In genomic region chr8:77510426-77510825, GRCm38 (mm10) we compare ENCODE assay signal across 26 mouse cellular contexts. TPM values are rescaled to one million over a fixed set of nuclear protein-coding genes. Genes with fewer than 3 reads are reported as not detected.
DNase-seq lines count a peak whose midpoint lies in the region; ATAC-seq and TF ChIP-seq lines count a peak whose summit lies in the region.
"Had no signal": no experiment of that assay in that cellular context is flagged by ENCODE, and none has a peak within 500 bp of the region (broad histone marks: within the 10 kb centered on the region; RNA-seq: fewer than 3 reads in every experiment).

No protein-coding gene starts in this region.

- ATAC-seq in heart, postnatal 0 days (ENCODE audit: insufficient read depth, low read depth) = no peak
- ATAC-seq in megakaryocyte, adult 5-6 weeks (ENCODE audit: poor library complexity, severe bottlenecking) = no peak
- peak; percentile 29 for ATAC-seq in Patski
- ATAC-seq: forebrain, postnatal 0 days; inflammation-experienced regulatory T-cells, adult 6 months; midbrain, embryonic 15.5 days had no signal

- H3K27me3 ChIP-seq in heart, postnatal 0 days (ENCODE audit: control insufficient read depth, insufficient read depth, low read length) = no peaks in the 10 kb centered on the region
- no peaks in the 10 kb centered on the region for H3K27me3 ChIP-seq in megakaryocyte, embryonic 14.5 days (replicated peaks)
- H3K27me3 ChIP-seq in Patski = no peaks in the 10 kb centered on the region
- H3K27me3 ChIP-seq: embryonic facial prominence, embryonic 15.5 days; heart, embryonic 12.5 days; liver, embryonic 15.5 days; lung, embryonic 15.5 days; midbrain, embryonic 15.5 days; stomach, embryonic 15.5 days had no signal

- H3K36me3 ChIP-seq in heart, postnatal 0 days (replicated peaks; ENCODE audit: control insufficient read depth, insufficient read depth, low read length) = no peaks in the 10 kb centered on the region
- peaks cover 57% of the 10 kb centered on the region for H3K36me3 ChIP-seq in megakaryocyte, embryonic 14.5 days (replicated peaks; ENCODE audit: low read length)
- H3K36me3 ChIP-seq: embryonic facial prominence, embryonic 15.5 days; forebrain, embryonic 12.5 days; heart, embryonic 12.5 days; liver, embryonic 15.5 days; lung, embryonic 15.5 days; midbrain, embryonic 15.5 days; stomach, embryonic 15.5 days had no signal

- peaks cover 24% of the 10 kb centered on the region for H3K4me1 ChIP-seq in heart, postnatal 0 days (ENCODE audit: control insufficient read depth, insufficient read depth)
- peaks cover 92% of the 10 kb centered on the region for H3K4me1 ChIP-seq in megakaryocyte, embryonic 14.5 days
- H3K4me1 ChIP-seq: midbrain, embryonic 15.5 days had no signal

- TF ChIP-seq CTCF in heart, postnatal 0 days (IDR thresholded peaks at IDR 0.05; ENCODE audit: low read depth) = no peak
- no peak for TF ChIP-seq CTCF in Patski (IDR thresholded peaks at IDR 0.05)

- in situ Hi-C loops in Patski (cut with MboI; ENCODE audit: low pct_unique_long_range_greater_than_20kb) = loop anchor here (10.0 kb wide), 1 partner anchor 86 kb away; no protein-coding TSS in a partner anchor

- 0 out of 2 replicates have a peak overlapping the region, but pooled peaks have one; percentile 6 for H3K9ac ChIP-seq in heart, postnatal 0 days (replicated peaks; ENCODE audit: low read depth, low read length)
- H3K9ac ChIP-seq: embryonic facial prominence, embryonic 15.5 days; forebrain, embryonic 12.5 days; forebrain, postnatal 0 days; heart, embryonic 12.5 days; hindbrain, embryonic 14.5 days; liver, embryonic 15.5 days; lung, embryonic 15.5 days; midbrain, embryonic 15.5 days; stomach, embryonic 15.5 days had no signal

- 80% methylated on average over 3 of the region's 3 CpGs for WGBS in heart, postnatal 0 days

- H3K27ac ChIP-seq in heart, postnatal 0 days (ENCODE audit: low read depth) = no peak overlapping the region
- H3K27ac ChIP-seq: embryonic facial prominence, embryonic 15.5 days; forebrain, embryonic 12.5 days; hindbrain, embryonic 14.5 days; kidney, postnatal 0 days; liver, embryonic 15.5 days; lung, embryonic 15.5 days; midbrain, embryonic 15.5 days; stomach, embryonic 15.5 days had no signal

- no peak for DNase-seq in heart, postnatal 0 days (ENCODE audit: low spot score)
- no peak for DNase-seq in heart, postnatal 36 days
- no peak for DNase-seq in Patski (ENCODE audit: low read depth, low spot score)
- DNase-seq in lung, adult 18-20 months = no peak
- DNase-seq: adrenal gland, postnatal 25 days; cerebellum, adult 11-12 months; cerebellum, adult 9-11 months; forebrain, postnatal 0 days; gastrocnemius, postnatal 14 days; heart, postnatal 4 days; kidney, adult 2 months; layer of hippocampus, postnatal 36 days; left cerebral cortex, postnatal 4 days; right cerebral cortex, postnatal 25 days had no signal

- no peak overlapping the region for H3K4me3 ChIP-seq in heart, postnatal 0 days (ENCODE audit: low read depth, low read length)
- H3K4me3 ChIP-seq in megakaryocyte, embryonic 14.5 days (replicated peaks) = peak overlapping the region; percentile 54
- H3K4me3 ChIP-seq: embryonic facial prominence, embryonic 15.5 days; forebrain, embryonic 12.5 days; heart, embryonic 12.5 days; liver, embryonic 15.5 days; lung, embryonic 15.5 days; midbrain, embryonic 15.5 days; stomach, embryonic 15.5 days had no signal

- H3K4me2 ChIP-seq in heart, postnatal 0 days (ENCODE audit: low read depth, low read length) = no peak overlapping the region
- H3K4me2 ChIP-seq: embryonic facial prominence, embryonic 15.5 days; forebrain, embryonic 12.5 days; heart, embryonic 12.5 days; hindbrain, embryonic 14.5 days; liver, embryonic 15.5 days; lung, embryonic 15.5 days; midbrain, embryonic 15.5 days; stomach, embryonic 15.5 days had no signal

- TF ChIP-seq EP300 in heart, postnatal 0 days (IDR thresholded peaks at IDR 0.05; ENCODE audit: low read depth) = no peak

- H3K9me3 ChIP-seq in heart, postnatal 0 days (replicated peaks; ENCODE audit: control insufficient read depth, low read length) = no peaks in the 10 kb centered on the region
- no peaks in the 10 kb centered on the region for H3K9me3 ChIP-seq in megakaryocyte, embryonic 14.5 days
- H3K9me3 ChIP-seq: embryonic facial prominence, embryonic 15.5 days; forebrain, embryonic 12.5 days; heart, embryonic 12.5 days; liver, embryonic 15.5 days; lung, embryonic 15.5 days; midbrain, embryonic 15.5 days; stomach, embryonic 15.5 days had no signal

- CTCF ChIA-PET in Patski (lab: Charles Lee) = interaction anchor here (0.7 kb wide), 1 partner anchor 33 kb away, joined by 3 read pairs; no protein-coding TSS in a partner anchor

- intact Hi-C loops in heart, postnatal 36 days (cut with DNase I) = loop anchor here (2.0 kb wide), 1 partner anchor 14 kb away; no protein-coding TSS in a partner anchor

- POLR2A ChIA-PET in Patski (lab: Charles Lee) = no interaction called here

RNA-seq across cellular contexts. Expression of gene Arhgap10, which starts 7.3 kb away (rescaled TPM):
- 33.3 and 37.8 TPM in 2 replicates for total RNA-seq in heart, postnatal 0 days (2014; rRNA removed; ENCODE audit: low replicate concordance)
- polyA plus RNA-seq in heart, postnatal 0 days (2015; fragmentation: Nextera tagmentation; extraction: Ambion mirVana) = 23.6 and 25.5 TPM in 2 replicates
- total RNA-seq in heart, postnatal 36 days (2021) = 10 to 100 TPM; 56.4 to 61.9 TPM
- polyA plus RNA-seq in megakaryocyte, embryonic 14.5 days (2012; ENCODE audit: insufficient read depth, low replicate concordance) = 88.6 and 107 TPM in 2 replicates
- 3.9 and 5.2 TPM in 2 replicates for total RNA-seq in megakaryocyte, adult 5-6 weeks (2015)
- total RNA-seq in megakaryocyte, adult 5-6 weeks (2017) = 7.7 and 11.7 TPM in 2 replicates
- polyA plus RNA-seq in Patski (2021) = 45.5 TPM

RNA-seq across cellular contexts. Expression of gene Prmt9, which starts 38.8 kb away (rescaled TPM):
- 13.8 and 15.1 TPM in 2 replicates for total RNA-seq in heart, postnatal 0 days (2014; rRNA removed; ENCODE audit: low replicate concordance)
- 13.3 and 14.9 TPM in 2 replicates for polyA plus RNA-seq in heart, postnatal 0 days (2015; fragmentation: Nextera tagmentation; extraction: Ambion mirVana)
- 10 to 100 TPM; 11.7 TPM for total RNA-seq in heart, postnatal 36 days (2021)
- polyA plus RNA-seq in megakaryocyte, embryonic 14.5 days (2012; ENCODE audit: insufficient read depth, low replicate concordance) = 1.0 and 1.4 TPM in 2 replicates
- total RNA-seq in megakaryocyte, adult 5-6 weeks (2015) = 12.1 and 14.6 TPM in 2 replicates
- 18.6 and 20.2 TPM in 2 replicates for total RNA-seq in megakaryocyte, adult 5-6 weeks (2017)
- 20.4 TPM for polyA plus RNA-seq in Patski (2021)
